ENCODE assay signal across 28 mouse cellular contexts in genomic region chr9:104189657-104190056, GRCm38 (mm10).
"Had no signal": no experiment of that assay in that cellular context is flagged by ENCODE, and none has a peak within 500 bp of the region (broad histone marks: within the 10 kb centered on the region; RNA-seq: fewer than 3 reads in every experiment).

No protein-coding gene starts in this region.

- H3K27me3 ChIP-seq: embryonic facial prominence, embryonic 12.5 days; embryonic facial prominence, embryonic 13.5 days; embryonic facial prominence, embryonic 15.5 days; forebrain, embryonic 12.5 days; forebrain, embryonic 13.5 days; forebrain, embryonic 15.5 days had no signal

- H3K4me3 ChIP-seq: embryonic facial prominence, embryonic 10.5 days; embryonic facial prominence, embryonic 12.5 days; embryonic facial prominence, embryonic 13.5 days; embryonic facial prominence, embryonic 15.5 days; erythroblast, embryonic 14.5 days; forebrain, embryonic 10.5 days; forebrain, embryonic 12.5 days; forebrain, embryonic 13.5 days; forebrain, embryonic 15.5 days; gastrocnemius, adult 2 months; heart, adult 2 months had no signal

- H3K9me3 ChIP-seq: embryonic facial prominence, embryonic 10.5 days; embryonic facial prominence, embryonic 12.5 days; embryonic facial prominence, embryonic 13.5 days; embryonic facial prominence, embryonic 15.5 days; forebrain, embryonic 10.5 days; forebrain, embryonic 12.5 days; forebrain, embryonic 13.5 days; forebrain, embryonic 15.5 days had no signal

- H3K27ac ChIP-seq: embryonic facial prominence, embryonic 10.5 days; embryonic facial prominence, embryonic 12.5 days; embryonic facial prominence, embryonic 13.5 days; embryonic facial prominence, embryonic 15.5 days; forebrain, embryonic 10.5 days; forebrain, embryonic 12.5 days; forebrain, embryonic 13.5 days; forebrain, embryonic 15.5 days; gastrocnemius, adult 2 months; heart, adult 2 months had no signal

- H3K4me1 ChIP-seq: embryonic facial prominence, embryonic 10.5 days; embryonic facial prominence, embryonic 12.5 days; embryonic facial prominence, embryonic 13.5 days; embryonic facial prominence, embryonic 15.5 days; forebrain, embryonic 10.5 days; forebrain, embryonic 12.5 days; forebrain, embryonic 13.5 days; forebrain, embryonic 15.5 days had no signal

- H3K4me2 ChIP-seq: embryonic facial prominence, embryonic 12.5 days; embryonic facial prominence, embryonic 13.5 days; embryonic facial prominence, embryonic 15.5 days; forebrain, embryonic 12.5 days; forebrain, embryonic 13.5 days; forebrain, embryonic 15.5 days had no signal

- ATAC-seq: forebrain, embryonic 13.5 days; forebrain, embryonic 14.5 days; forebrain, embryonic 15.5 days; forebrain, embryonic 16.5 days; forebrain, postnatal 0 days had no signal

- DNase-seq: cerebellum, adult 2 months; cerebellum, adult 8-10 months; cerebellum, adult 9-10 months; cerebellum, adult 9-11 months; cerebellum, postnatal 10 days; cerebellum, postnatal 14 days; cerebellum, postnatal 25 days; cerebellum, postnatal 36 days; embryo, embryonic 11 days; forebrain, postnatal 0 days; gastrocnemius, adult 2 months; gastrocnemius, postnatal 10 days; gastrocnemius, postnatal 14 days; gastrocnemius, postnatal 25 days; gastrocnemius, postnatal 36 days; heart, adult 18-20 months; heart, adult 2 months had no signal

- H3K9ac ChIP-seq: embryonic facial prominence, embryonic 12.5 days; embryonic facial prominence, embryonic 13.5 days; embryonic facial prominence, embryonic 15.5 days; forebrain, embryonic 12.5 days; forebrain, embryonic 13.5 days; forebrain, embryonic 15.5 days; forebrain, postnatal 0 days had no signal
